Mouse (Mus musculus) stomach, embryonic 16.5 days (tissue): ENCODE data around the gene Olfr135. TPM values are rescaled to one million over a fixed set of nuclear protein-coding genes. Genes with fewer than 3 reads are reported as not detected.

Experiments
- ATAC-seq: fragments of 200-750 bp; cut with Nextera tagmentation; 2 replicates; pipeline ENCODE4 v1.8.0; 2017; ENCODE audit warnings: moderate number of reproducible peaks, moderate TSS enrichment; ENCODE audit not compliant: insufficient read depth, low FRiP score
- H3K27ac ChIP-seq: fragments of 300-500 bp; sonication (generic); 2 replicates; pipeline ENCODE4 v1.5.1; 2014; ENCODE audit warnings: low read length
- H3K27me3 ChIP-seq: fragments of 300-500 bp; sonication (generic); 2 replicates; pipeline ENCODE4 v1.6.1; 2014; ENCODE audit warnings: low read length, control low read depth, mixed read lengths; ENCODE audit not compliant: control insufficient read depth, insufficient read depth
- H3K36me3 ChIP-seq: fragments of 300-500 bp; sonication (generic); 2 replicates; pipeline ENCODE4 v1.6.1; 2014; ENCODE audit warnings: low read length; ENCODE audit not compliant: control insufficient read depth, insufficient read depth
- H3K4me1 ChIP-seq: fragments of 300-500 bp; sonication (generic); 2 replicates; pipeline ENCODE4 v1.6.1; 2014; ENCODE audit warnings: low read length, control low read depth, mixed read lengths; ENCODE audit not compliant: control insufficient read depth, insufficient read depth
- H3K4me2 ChIP-seq: fragments of 300-500 bp; sonication (generic); 2 replicates; pipeline ENCODE4 v1.6.1; 2014; ENCODE audit warnings: low read depth, low read length, mixed read lengths
- H3K4me3 ChIP-seq: fragments of 300-500 bp; sonication (generic); replicated peaks from 2 replicates; pipeline ENCODE4 v1.5.1; 2014; ENCODE audit warnings: mild to moderate bottlenecking, low read length
- H3K9ac ChIP-seq: fragments of 300-500 bp; sonication (generic); 2 replicates; pipeline ENCODE4 v1.6.1; 2014; ENCODE audit warnings: low read length
- H3K9me3 ChIP-seq: fragments of 300-500 bp; sonication (generic); replicated peaks from 2 replicates; pipeline ENCODE4 v1.6.1; 2016; ENCODE audit warnings: low read length, control low read depth; ENCODE audit not compliant: control insufficient read depth
- WGBS: fragments of 180-500 bp; shearing (Covaris S2); extraction: QIAGEN DNeasy Blood & Tissue Kit; methylation state at CpG from one replicate; pipeline ENCODE4 v1.1.7; 2014; 5-methylcytosine and 5-hydroxymethylcytosine counted together
- polyA plus RNA-seq: library from polyadenylated mRNA; unstranded; fragments of >200 nt; fragmentation: Nextera tagmentation; extraction: Ambion mirVana; gene quantifications from 2 replicates; pipeline ENCODE4 v1.2.1, GENCODE M21; 2015

Gene Olfr135
- not detected in 2 replicates for polyA plus RNA-seq

GRCm38 (mm10) chr17:38204035-38204434 is at the start of gene Olfr135:
Gene Olfr135 (plus strand): TSS chr17:38204335.
- Histone ChIP-seq H3K9me3 (no peaks in the 10 kb centered on the region), H3K4me1 (no peaks in the 10 kb centered on the region), H3K4me3 (no peak within 1 kb of the TSS), H3K9ac (no peak within 1 kb of the TSS), H3K27ac (no peak within 1 kb of the TSS), H3K36me3 (no peaks in the 10 kb centered on the region), H3K27me3 (no peaks in the 10 kb centered on the region), H3K4me2 (no peak within 1 kb of the TSS)
- 91% methylated on average over 1 of the region's 1 CpGs for WGBS
- ATAC-seq, result no peak

- Histone ChIP-seq H3K27ac (no peak within 1 kb of the TSS), H3K4me1 (no peaks in the 10 kb centered on the region), H3K9ac (no peak within 1 kb of the TSS), H3K27me3 (no peaks in the 10 kb centered on the region), H3K4me3 (no peak within 1 kb of the TSS), H3K36me3 (no peaks in the 10 kb centered on the region), H3K4me2 (no peak within 1 kb of the TSS), H3K9me3 (no peaks in the 10 kb centered on the region)
- ATAC-seq, result no peak
- WGBS, result 71% methylated on average over 3 of the region's 3 CpGs
These were observed 33.0 kb upstream of the Olfr135 start, which contains the start of gene Olfr134 for GRCm38 (mm10) chr17:38171088-38171487. Gene Olfr134 (plus strand): TSS chr17:38171388.

Other genes with a start within 250 kb of the Olfr135 start
- not detected in 2 replicates for gene Olfr129, start 144.3 kb upstream of the Olfr135 start, polyA plus RNA-seq
- gene Olfr130, start 140.4 kb upstream of the Olfr135 start, polyA plus RNA-seq, result not detected in 2 replicates
- not detected in 2 replicates for gene Olfr131, start 115.6 kb upstream of the Olfr135 start, polyA plus RNA-seq
- not detected in 2 replicates for gene Olfr132, start 69.8 kb upstream of the Olfr135 start, polyA plus RNA-seq
- gene Olfr133, start 59.1 kb upstream of the Olfr135 start, polyA plus RNA-seq, result not detected in 2 replicates
- not detected in 2 replicates for gene Olfr134, start 32.9 kb upstream of the Olfr135 start, polyA plus RNA-seq
- gene Olfr138, start 56.7 kb downstream of the Olfr135 start, polyA plus RNA-seq, result not detected in 2 replicates
- gene Olfr137, start 103.2 kb downstream of the Olfr135 start, polyA plus RNA-seq, result not detected in 2 replicates
- gene Olfr136, start 125.5 kb downstream of the Olfr135 start, polyA plus RNA-seq, result not detected in 2 replicates
- gene Esp36, start 215.8 kb downstream of the Olfr135 start, polyA plus RNA-seq, result not detected in 2 replicates